Mouse (Mus musculus): ENCODE measurements around the gene Rtl5. TPM values are rescaled to one million over a fixed set of nuclear protein-coding genes. Genes with fewer than 3 reads are reported as not detected.

The Rtl5 gene
- total RNA-seq (2012; rRNA removed) (0.04 TPM in 1 of 2 replicates, not detected in the other), polyA plus RNA-seq (2012; ENCODE audit: insufficient read depth in 1 of 2, insufficient read length in 2 of 2, low read depth in 1 of 2, low replicate concordance in 2 of 2, missing spikeins in 1 of 2) (under 1 TPM in 1 of 2 experiments, not detected in 1; 0.03 TPM)

- no peak within 1 kb of the TSS for H3K27ac ChIP-seq (ENCODE audit: control insufficient read depth, low read depth, low read length)
- no peak within 1 kb of the TSS for H3K9ac ChIP-seq (ENCODE audit: control insufficient read depth, low read depth, low read length, poor library complexity, severe bottlenecking)
- H3K4me3 ChIP-seq (ENCODE audit: control insufficient read depth in 1 of 2, insufficient read depth in 1 of 2, low read depth in 2 of 2, low read length in 2 of 2) = peak within 1 kb of the TSS; percentile 2 to 15; a peak in 1 of 4 replicates
Measured at GRCm38 (mm10) chrX:102070591-102071471, at the start of gene Rtl5. TSS of gene Rtl5 (minus strand) at chrX:102071304.

DNA sequence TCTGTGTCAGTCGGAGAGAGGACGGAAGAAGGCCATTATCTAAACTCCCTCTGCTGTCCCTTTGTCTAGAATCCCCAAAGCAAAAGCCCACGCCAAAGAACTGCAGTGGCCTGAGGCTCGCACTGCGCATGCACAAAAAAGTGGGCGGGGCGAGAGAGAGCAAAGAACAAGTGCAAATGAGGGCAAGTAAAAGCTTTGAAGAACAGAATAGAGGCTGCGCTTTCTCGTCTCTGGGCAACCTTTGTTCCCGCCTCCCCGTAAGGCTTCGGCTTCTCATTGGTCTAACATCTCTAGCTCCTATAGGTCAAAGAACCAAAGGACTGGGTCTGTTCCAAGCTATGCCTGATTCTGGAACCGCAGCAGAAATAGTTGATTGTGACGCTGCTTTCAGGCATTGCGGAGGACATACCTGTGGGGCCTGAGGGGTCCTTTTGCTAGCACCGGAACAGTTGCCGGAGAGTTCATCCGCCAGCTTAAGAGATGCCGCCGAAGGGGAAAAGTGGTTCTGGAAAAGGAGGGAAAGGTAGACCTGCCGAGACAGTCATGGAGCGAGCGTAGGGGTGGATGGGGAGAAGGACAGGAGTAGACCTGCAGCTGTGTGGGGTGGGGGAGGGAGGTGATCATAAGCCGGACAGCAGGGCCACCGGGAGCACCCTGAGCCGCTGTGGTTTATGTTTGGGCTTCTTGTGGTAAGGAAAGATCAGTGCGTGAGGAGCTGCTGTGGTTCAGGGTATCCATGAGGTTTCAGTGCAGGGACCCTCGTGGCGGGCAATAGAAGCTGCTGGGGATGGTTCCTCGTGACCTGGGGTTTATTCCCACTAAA lies 48.1 kb upstream of the Rtl5 start, which contains the start of gene Pin4:
Gene Pin4 (plus strand): TSS at position 406 of the 823 bp plus-strand sequence.
- Histone ChIP-seq H3K36me3 (ENCODE audit: control insufficient read depth in 1 of 2, insufficient read depth in 2 of 2, low read length in 2 of 2) (peaks cover 0 to 18% of the 10 kb centered on the region in 2 experiments; a peak in 2 of 4 replicates), H3K27me3 (ENCODE audit: control insufficient read depth in 1 of 2, insufficient read depth in 2 of 2, low read length in 2 of 2) (no peaks in the 10 kb centered on the region), H3K4me1 (ENCODE audit: control insufficient read depth in 1 of 2, insufficient read depth in 2 of 2, low read length in 2 of 2) (peaks cover 0 to 12% of the 10 kb centered on the region in 2 experiments; a peak in 2 of 4 replicates), H3K79me2 (ENCODE audit: control insufficient read depth, insufficient read depth, low read length, poor library complexity) (peaks cover 9% of the 10 kb centered on the region), H3K9me3 (replicated peaks; ENCODE audit: insufficient read depth, low read length) (no peaks in the 10 kb centered on the region), H3K27ac (ENCODE audit: control insufficient read depth, low read depth, low read length) (peak within 1 kb of the TSS; percentile 67), H3K4me3 (ENCODE audit: control insufficient read depth in 1 of 2, insufficient read depth in 1 of 2, low read depth in 2 of 2, low read length in 2 of 2) (peak within 1 kb of the TSS; percentile 83 to 99), H3K9ac (ENCODE audit: control insufficient read depth, low read depth, low read length, poor library complexity, severe bottlenecking) (peak within 1 kb of the TSS; percentile 92)
- DNase-seq (ENCODE audit: low read depth, low spot score) = peak; percentile 96
- no peak for TF ChIP-seq ETS1 (IDR thresholded peaks at IDR 0.05; ENCODE audit: low read depth, low read length)
- no peak for TF ChIP-seq CHD1 (IDR thresholded peaks at IDR 0.05; ENCODE audit: low read depth, low read length)
- no peak for TF ChIP-seq MEF2A (IDR thresholded peaks at IDR 0.05; ENCODE audit: extremely low read depth, insufficient replicate concordance, low read depth, low read length, poor library complexity, severe bottlenecking)
- TF ChIP-seq TBP (IDR thresholded peaks at IDR 0.05; ENCODE audit: low read depth, low read length) = peak; percentile 83
- peak; percentile 94 for TF ChIP-seq HCFC1 (IDR thresholded peaks at IDR 0.05; ENCODE audit: low read depth, low read length)
- TF ChIP-seq POLR2AphosphoS2 (IDR thresholded peaks at IDR 0.05; ENCODE audit: low read length) = peak; percentile 66; the same call in 1 of the 2 replicates
- 0 out of 2 replicates have a peak, but pooled peaks have one; percentile 36 for TF ChIP-seq MYC (IDR thresholded peaks at IDR 0.05; ENCODE audit: low read depth, low read length)
- no peak for TF ChIP-seq USF2 (IDR thresholded peaks at IDR 0.05; ENCODE audit: borderline replicate concordance in 1 of 2, insufficient read depth in 1 of 2, low read depth in 1 of 2, low read length in 2 of 2)
- no peak for TF ChIP-seq CHD2 (IDR thresholded peaks at IDR 0.05; ENCODE audit: low read length)
- TF ChIP-seq USF1 (IDR thresholded peaks at IDR 0.05; ENCODE audit: low read depth, low read length) = no peak
- TF ChIP-seq BHLHE40 (IDR thresholded peaks at IDR 0.05; ENCODE audit: borderline replicate concordance, low read depth, low read length) = no peak
- TF ChIP-seq SMC3 (IDR thresholded peaks at IDR 0.05; ENCODE audit: low read depth, low read length) = no peak
- peak; percentile 56; the same call in 1 of the 2 replicates for TF ChIP-seq E2F4 (IDR thresholded peaks at IDR 0.05; ENCODE audit: borderline replicate concordance, low read depth, low read length)
- TF ChIP-seq ZC3H11A (IDR thresholded peaks at IDR 0.05; ENCODE audit: low read depth, low read length) = no peak
- peak; percentile 59; the same call in 1 of the 2 replicates for TF ChIP-seq ELF1 (IDR thresholded peaks at IDR 0.05; ENCODE audit: low read depth, low read length)
- TF ChIP-seq MAX (IDR thresholded peaks at IDR 0.05; ENCODE audit: low read length) = peak; percentile 99
- TF ChIP-seq ZNF384 (IDR thresholded peaks at IDR 0.05; ENCODE audit: low read depth, low read length) = 0 out of 2 replicates have a peak, but pooled peaks have one; percentile 53
- no peak for TF ChIP-seq EP300 (IDR thresholded peaks at IDR 0.05; ENCODE audit: low read depth in 1 of 2, low read length in 2 of 2)
- no peak for TF ChIP-seq GABPA (IDR thresholded peaks at IDR 0.05; ENCODE audit: low read depth, low read length)
- TF ChIP-seq KAT2A (conservative IDR thresholded peaks at IDR 0.05; ENCODE audit: low read depth, low read length) = peak; percentile 69; the same call in 1 of the 2 replicates
- no peak for TF ChIP-seq JUND (IDR thresholded peaks at IDR 0.05; ENCODE audit: low read depth, low read length)

More at GRCm38 (mm10) chrX:102070591-102071471, at the start of gene Rtl5:
- no peak for TF ChIP-seq ZMIZ1 (IDR thresholded peaks at IDR 0.05; ENCODE audit: low read depth, low read length)
- no peak for TF ChIP-seq MXI1 (IDR thresholded peaks at IDR 0.05; ENCODE audit: low read depth, low read length)
- no peak for TF ChIP-seq TCF12 (IDR thresholded peaks at IDR 0.05; ENCODE audit: low read depth, low read length)
- no peak for TF ChIP-seq MYC (IDR thresholded peaks at IDR 0.05; ENCODE audit: low read depth, low read length)
- TF ChIP-seq POLR2AphosphoS5 (IDR thresholded peaks at IDR 0.05; ENCODE audit: borderline replicate concordance, low read depth, low read length) = no peak
- TF ChIP-seq MEF2A (IDR thresholded peaks at IDR 0.05; ENCODE audit: extremely low read depth, insufficient replicate concordance, low read depth, low read length, poor library complexity, severe bottlenecking) = no peak
- no peak for TF ChIP-seq TBP (IDR thresholded peaks at IDR 0.05; ENCODE audit: low read depth, low read length)
- no peak for TF ChIP-seq RAD21 (IDR thresholded peaks at IDR 0.05; ENCODE audit: low read depth, low read length)
- TF ChIP-seq ZNF384 (IDR thresholded peaks at IDR 0.05; ENCODE audit: low read depth, low read length) = no peak
- TF ChIP-seq CTCF (IDR thresholded peaks at IDR 0.05 in 2 of 3, conservative IDR thresholded peaks at IDR 0.05 in 1 of 3; ENCODE audit: control insufficient read depth in 1 of 3, insufficient read depth in 1 of 3, low read depth in 2 of 3, low read length in 3 of 3, poor library complexity in 1 of 3, severe bottlenecking in 1 of 3) = no peak
- no peak for TF ChIP-seq USF2 (IDR thresholded peaks at IDR 0.05; ENCODE audit: borderline replicate concordance in 1 of 2, insufficient read depth in 1 of 2, low read depth in 1 of 2, low read length in 2 of 2)
- TF ChIP-seq NELFE (IDR thresholded peaks at IDR 0.05; ENCODE audit: low read depth, low read length) = no peak
- Histone ChIP-seq H3K36me3 (ENCODE audit: control insufficient read depth in 1 of 2, insufficient read depth in 2 of 2, low read length in 2 of 2) (no peaks in the 10 kb centered on the region), H3K4me1 (ENCODE audit: control insufficient read depth in 1 of 2, insufficient read depth in 2 of 2, low read length in 2 of 2) (no peaks in the 10 kb centered on the region), H3K27me3 (ENCODE audit: control insufficient read depth in 1 of 2, insufficient read depth in 2 of 2, low read length in 2 of 2) (peaks cover 0 to 3% of the 10 kb centered on the region in 2 experiments; a peak in 1 of 4 replicates), H3K9me3 (replicated peaks; ENCODE audit: insufficient read depth, low read length) (no peaks in the 10 kb centered on the region), H3K79me2 (ENCODE audit: control insufficient read depth, insufficient read depth, low read length, poor library complexity) (no peaks in the 10 kb centered on the region)
- peak; percentile 30 for DNase-seq (ENCODE audit: low read depth, low spot score)

All from MEL (cell line).